10 mouse cellular contexts compared by ENCODE assay signal in the genomic region with DNA sequence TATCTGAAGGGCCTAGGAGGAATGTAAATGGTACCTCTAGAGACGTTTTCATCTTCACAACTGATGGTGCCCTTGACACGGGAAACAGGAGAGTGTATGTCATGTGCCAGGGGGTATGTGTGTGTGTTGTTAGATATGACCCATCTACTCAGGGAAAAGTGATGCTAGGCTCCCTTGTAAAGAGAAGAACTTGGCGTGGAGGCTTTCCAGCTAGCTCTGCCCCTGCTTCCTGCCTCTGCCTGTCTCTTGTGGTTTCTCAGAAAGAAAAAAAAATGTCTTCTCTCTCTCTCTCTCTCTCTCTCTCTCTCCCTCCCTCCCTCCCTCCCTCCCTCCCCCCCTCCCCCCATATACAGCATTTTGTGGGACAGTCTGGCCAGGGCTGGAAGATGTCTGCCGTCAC. TPM values are rescaled to one million over a fixed set of nuclear protein-coding genes. Genes with fewer than 3 reads are reported as not detected.
DNase-seq lines count a peak whose midpoint lies in the region; ATAC-seq and TF ChIP-seq lines count a peak whose summit lies in the region.
"Had no signal": no experiment of that assay in that cellular context is flagged by ENCODE, and none has a peak within 500 bp of the region (broad histone marks: within the 10 kb centered on the region; RNA-seq: fewer than 3 reads in every experiment).

No protein-coding gene starts in this region.

- TF ChIP-seq POLR2A in thymus, adult 2 months (IDR thresholded peaks at IDR 0.05; ENCODE audit: control insufficient read depth, extremely low read depth, insufficient read depth, low read length, poor library complexity): no peak

- H3K4me1 ChIP-seq in embryonic facial prominence, embryonic 13.5 days: peaks cover 23% of the 10 kb centered on the region
- H3K4me1 ChIP-seq in embryonic facial prominence, embryonic 10.5 days: peaks cover 31% of the 10 kb centered on the region
- peaks cover 24% of the 10 kb centered on the region for H3K4me1 ChIP-seq in kidney, embryonic 16.5 days (ENCODE audit: insufficient read depth, low read length)
- peaks cover 20% of the 10 kb centered on the region for H3K4me1 ChIP-seq in thymus, adult 2 months (replicated peaks; ENCODE audit: control insufficient read depth, insufficient read depth, low read length)

- no peak for ATAC-seq in embryonic facial prominence, embryonic 13.5 days (ENCODE audit: insufficient number of reproducible peaks, insufficient read depth, low FRiP score, low TSS enrichment, low read depth)
- 0 out of 2 replicates have a peak, but pooled peaks have one; percentile 9 for ATAC-seq in kidney, embryonic 16.5 days (ENCODE audit: low FRiP score, low TSS enrichment)

- no peak for TF ChIP-seq CTCF in thymus, adult 2 months (IDR thresholded peaks at IDR 0.05; ENCODE audit: borderline replicate concordance, control insufficient read depth, extremely low read depth, insufficient read depth, low read length, poor library complexity)

- H3K4me2 ChIP-seq in embryonic facial prominence, embryonic 13.5 days: no peak overlapping the region
- no peak overlapping the region; the same call in 1 of the 2 replicates for H3K4me2 ChIP-seq in kidney, embryonic 16.5 days (replicated peaks; ENCODE audit: low read depth, low read length)
- H3K4me2 ChIP-seq: hindbrain, embryonic 15.5 days had no signal

- 0 out of 2 replicates have a peak overlapping the region, but pooled peaks have one; percentile 2 for H3K27ac ChIP-seq in embryonic facial prominence, embryonic 13.5 days
- no peak overlapping the region for H3K27ac ChIP-seq in embryonic facial prominence, embryonic 10.5 days (replicated peaks)
- H3K27ac ChIP-seq in kidney, embryonic 16.5 days (ENCODE audit: low read length): no peak overlapping the region
- H3K27ac ChIP-seq in thymus, adult 2 months (ENCODE audit: control insufficient read depth, insufficient read depth, low read length): no peak overlapping the region
- H3K27ac ChIP-seq: liver, embryonic 14.5 days had no signal

- DNase-seq in embryonic facial prominence, embryonic 10.5 days (ENCODE audit: low spot score): no peak
- DNase-seq in kidney, adult 11 months: no peak
- DNase-seq in thymus, postnatal 36 days: peak; percentile 26 to 27
- DNase-seq in thymus, adult 2 months: no peak
- no peak for DNase-seq in B cell, adult 2 months
- DNase-seq in layer of hippocampus, postnatal 10 days (ENCODE audit: low spot score in 2 of 2): no peak

- H3K9ac ChIP-seq in embryonic facial prominence, embryonic 13.5 days: no peak overlapping the region
- H3K9ac ChIP-seq in kidney, embryonic 16.5 days (replicated peaks; ENCODE audit: low read length): no peak overlapping the region
- H3K9ac ChIP-seq: hindbrain, embryonic 15.5 days; liver, embryonic 14.5 days had no signal

- H3K9me3 ChIP-seq in embryonic facial prominence, embryonic 13.5 days: no peaks in the 10 kb centered on the region
- H3K9me3 ChIP-seq in embryonic facial prominence, embryonic 10.5 days: no peaks in the 10 kb centered on the region
- H3K9me3 ChIP-seq in kidney, embryonic 16.5 days (ENCODE audit: low read length): no peaks in the 10 kb centered on the region
- H3K9me3 ChIP-seq: hindbrain, embryonic 15.5 days had no signal

- no peaks in the 10 kb centered on the region for H3K27me3 ChIP-seq in embryonic facial prominence, embryonic 13.5 days
- no peaks in the 10 kb centered on the region for H3K27me3 ChIP-seq in embryonic facial prominence, embryonic 10.5 days (replicated peaks; ENCODE audit: low read depth, poor library complexity, severe bottlenecking)
- no peaks in the 10 kb centered on the region for H3K27me3 ChIP-seq in kidney, embryonic 16.5 days (ENCODE audit: insufficient read depth, low read length)
- no peaks in the 10 kb centered on the region for H3K27me3 ChIP-seq in thymus, adult 2 months (ENCODE audit: control insufficient read depth, insufficient read depth, low read length)
- H3K27me3 ChIP-seq: hindbrain, embryonic 15.5 days had no signal

- no peak overlapping the region for H3K4me3 ChIP-seq in embryonic facial prominence, embryonic 13.5 days
- no peak overlapping the region for H3K4me3 ChIP-seq in embryonic facial prominence, embryonic 10.5 days
- no peak overlapping the region for H3K4me3 ChIP-seq in kidney, embryonic 16.5 days (ENCODE audit: low read length)
- H3K4me3 ChIP-seq in thymus, adult 2 months (ENCODE audit: control insufficient read depth, insufficient read depth, low read length): no peak overlapping the region
- H3K4me3 ChIP-seq: hindbrain, embryonic 15.5 days had no signal

- no peaks in the 10 kb centered on the region for H3K36me3 ChIP-seq in embryonic facial prominence, embryonic 13.5 days
- H3K36me3 ChIP-seq in embryonic facial prominence, embryonic 10.5 days (replicated peaks): no peaks in the 10 kb centered on the region
- H3K36me3 ChIP-seq in kidney, embryonic 16.5 days (ENCODE audit: insufficient read depth, low read length): no peaks in the 10 kb centered on the region
- no peaks in the 10 kb centered on the region for H3K36me3 ChIP-seq in thymus, adult 2 months (ENCODE audit: control insufficient read depth, insufficient read depth, low read length)
- H3K36me3 ChIP-seq: hindbrain, embryonic 15.5 days had no signal

- WGBS in embryonic facial prominence, embryonic 13.5 days: 72% methylated on average over 4 of the region's 4 CpGs
- 78% methylated on average over 4 of the region's 4 CpGs for WGBS in embryonic facial prominence, embryonic 10.5 days
- WGBS in kidney, embryonic 16.5 days: 67% methylated on average over 4 of the region's 4 CpGs
- 16% methylated on average over 4 of the region's 4 CpGs for WGBS in thymus, adult 2 months

RNA-seq across cellular contexts. Expression of gene Smad5, which starts 20.9 kb away (rescaled TPM):
- 39.5 and 44.7 TPM in 2 replicates for polyA plus RNA-seq in embryonic facial prominence, embryonic 13.5 days (2015; fragmentation: Nextera tagmentation; extraction: Ambion mirVana)
- polyA plus RNA-seq in embryonic facial prominence, embryonic 10.5 days (2016; fragmentation: Nextera tagmentation; extraction: Ambion mirVana): 41.7 and 44.3 TPM in 2 replicates
- 35.6 and 37.0 TPM in 2 replicates for polyA plus RNA-seq in kidney, embryonic 16.5 days (2015; fragmentation: Nextera tagmentation; extraction: Ambion mirVana)
- 42.1 and 45.6 TPM in 2 replicates for polyA plus RNA-seq in thymus, adult 2 months (2012; rRNA removed)
- 10 to 100 TPM; 29.0 to 32.8 TPM for total RNA-seq in layer of hippocampus, postnatal 10 days (2021)

Comparison
In these comparisons a context has a peak if more than half of its experiments do, and no peak if none do; other contexts are left out.
1. DNase-seq: peak in thymus, postnatal 36 days (2 of 2); none in embryonic facial prominence, embryonic 10.5 days (single experiment), kidney, adult 11 months (single experiment), thymus, adult 2 months (single experiment), B cell, adult 2 months (0 of 2) and layer of hippocampus, postnatal 10 days (0 of 2).